Mouse (Mus musculus) R1 (cell line): ENCODE results near the gene Xlr5a.
A peak's percentile ranks its signal among the peaks of the same experiment; 100 is the strongest.
"Not testable (repeated sequence)": the region's sequence is repeated elsewhere in the genome, so short reads cannot be mapped to it uniquely, and the experiment has no call there.

Source experiments
- DNase-seq: peaks from one replicate; pipeline ENCODE4 v3.0.0-alpha.2; 2018; ENCODE audit warnings: low read depth, low spot score

Xlr5a gene

GRCm38 (mm10) chrX:73292876-73293275 lies at the start of gene Xlr5a, which contains the start of gene Xlr5c:
Gene Xlr5a, minus strand, starts transcription at chrX:73292976.
Gene Xlr5c, minus strand, starts transcription at chrX:73292976.
- DNase-seq = not testable (repeated sequence)

DNA sequence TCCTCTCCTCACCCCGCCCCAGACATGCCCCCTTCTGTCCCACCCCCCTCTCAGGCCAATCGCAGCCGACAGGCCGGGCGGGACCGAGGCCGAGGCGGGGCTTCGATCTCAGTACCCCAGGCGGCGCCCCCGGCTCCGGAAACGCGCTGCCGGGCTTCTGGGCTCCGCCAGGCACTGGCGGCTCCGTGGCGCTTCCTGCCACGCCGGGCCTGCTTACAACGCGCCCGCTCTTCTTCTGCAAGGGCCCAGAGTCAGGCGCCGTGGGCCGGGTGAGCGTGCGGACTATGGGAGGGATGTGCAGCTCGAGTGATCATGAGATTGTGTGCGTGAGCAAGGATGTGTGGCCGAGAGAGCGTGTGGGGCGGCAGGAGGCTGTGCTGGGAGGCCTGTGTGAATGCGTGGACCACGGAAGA lies 49.7 kb upstream of the Xlr5a start, which contains the start of gene Zfp275:
Gene Zfp275, plus strand, starts transcription at position 139 of the 413 bp plus-strand sequence.
- DNase-seq = peak; percentile 79

DNA sequence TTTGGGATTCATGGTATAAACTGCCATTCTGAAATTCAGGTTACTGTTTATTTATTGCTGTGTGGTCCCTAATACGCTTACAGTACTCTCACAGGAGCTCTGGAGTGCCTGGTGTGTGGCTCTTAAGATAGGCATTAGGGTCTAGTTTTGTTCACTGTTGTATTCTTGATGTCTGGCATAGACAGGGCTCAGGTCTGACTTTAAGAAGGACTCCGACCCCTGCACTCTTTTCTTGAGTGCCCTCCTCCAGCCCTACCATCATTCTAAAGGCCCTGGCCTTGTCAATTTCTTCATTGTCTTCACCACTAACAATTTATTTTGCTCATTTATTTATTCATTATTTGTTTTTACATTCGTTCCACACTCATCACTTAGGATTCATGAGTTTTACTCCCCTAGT lies 49.3 kb upstream of the Xlr5a start:
- no peak for DNase-seq

- no peak for DNase-seq
These were observed 48.7 kb upstream of the Xlr5a start for GRCm38 (mm10) chrX:73341473-73341872.

- no peak for DNase-seq
These were observed 44.0 kb upstream of the Xlr5a start, which contains the start of gene Gm45015 for GRCm38 (mm10) chrX:73336740-73337139. Gene Gm45015, minus strand, starts transcription at chrX:73336840.

DNA sequence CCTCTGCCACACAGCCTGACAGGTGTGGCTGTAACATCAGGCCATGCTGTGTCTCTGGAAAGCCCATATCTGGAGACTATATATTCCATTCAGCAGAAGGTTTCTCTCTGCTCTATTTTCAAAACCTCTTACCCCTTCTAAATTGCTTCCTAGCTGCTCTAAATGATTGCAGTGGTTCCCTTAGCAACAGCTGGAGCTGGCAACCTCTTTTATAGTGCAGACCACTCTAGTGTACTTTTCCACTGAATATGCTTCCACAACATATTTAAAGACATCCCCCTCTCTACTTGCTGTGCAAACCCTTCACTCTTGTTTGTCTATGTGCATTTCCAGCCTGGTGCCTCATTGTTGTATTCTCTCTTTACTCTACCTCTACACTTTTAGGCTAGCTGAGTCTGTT lies 40.8 kb upstream of the Xlr5a start:
- no peak for DNase-seq

DNA sequence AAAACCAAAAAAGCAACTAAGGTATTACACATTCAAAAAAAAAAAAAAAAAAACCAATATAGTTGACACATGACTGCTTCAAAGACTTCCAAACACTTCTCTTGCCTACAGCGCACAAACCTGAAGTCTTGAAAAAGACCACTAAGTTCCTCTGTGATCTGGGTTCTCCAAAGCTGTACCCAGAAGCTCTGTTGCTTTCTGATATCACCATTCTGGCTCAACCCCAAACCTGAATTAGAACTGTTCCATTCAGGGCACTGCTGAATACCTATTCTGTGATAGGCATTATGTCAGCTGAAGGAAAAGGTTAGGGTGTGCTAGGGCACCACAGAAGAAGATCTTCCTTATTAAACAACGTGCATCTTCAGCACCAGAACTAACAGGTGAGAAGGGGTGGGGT lies 34.4 kb upstream of the Xlr5a start:
- DNase-seq = no peak

DNA sequence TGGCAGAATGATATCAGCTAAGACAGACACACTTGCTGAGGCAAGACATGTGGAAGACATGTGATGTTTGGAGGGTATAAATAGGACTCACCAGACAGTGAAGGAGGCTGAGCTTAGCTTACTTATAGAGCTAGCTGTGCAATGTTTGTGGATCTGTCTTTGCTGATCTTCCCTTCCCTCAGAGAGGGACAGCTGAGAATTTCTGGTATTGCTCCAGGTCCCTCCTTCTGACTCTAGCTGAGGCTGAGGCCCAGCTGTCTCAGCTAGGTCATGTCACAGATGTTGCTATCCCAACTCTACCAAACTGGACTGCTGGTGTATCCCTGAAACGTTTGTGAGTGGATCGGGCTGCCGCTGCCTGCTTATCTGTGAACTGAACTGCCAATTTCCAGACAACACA lies 28.3 kb upstream of the Xlr5a start:
- no peak for DNase-seq

- DNase-seq = peak; percentile 39
These were observed 19.7 kb upstream of the Xlr5a start for GRCm38 (mm10) chrX:73312522-73312921.

DNA sequence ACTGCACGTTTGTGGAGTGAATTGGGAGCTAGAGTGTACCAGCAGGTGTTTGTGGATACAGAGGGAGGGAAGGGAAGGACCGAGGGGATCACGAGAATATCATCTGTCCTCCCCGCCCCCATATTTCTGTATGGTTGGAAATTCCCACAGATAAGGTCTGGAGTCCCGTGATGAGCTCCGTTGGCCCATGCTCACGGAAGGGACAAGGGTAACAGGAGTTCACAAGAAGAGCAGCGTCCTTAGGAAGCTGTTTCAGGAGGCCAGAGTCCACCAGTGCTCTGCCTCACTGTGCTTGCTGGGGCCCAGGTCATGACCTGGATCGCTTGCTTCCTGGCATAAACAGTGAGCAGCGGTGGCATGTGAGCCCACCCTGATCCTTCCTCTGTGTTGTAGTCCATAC lies 3.0 kb upstream of the Xlr5a start:
- not testable (repeated sequence) for DNase-seq

DNA sequence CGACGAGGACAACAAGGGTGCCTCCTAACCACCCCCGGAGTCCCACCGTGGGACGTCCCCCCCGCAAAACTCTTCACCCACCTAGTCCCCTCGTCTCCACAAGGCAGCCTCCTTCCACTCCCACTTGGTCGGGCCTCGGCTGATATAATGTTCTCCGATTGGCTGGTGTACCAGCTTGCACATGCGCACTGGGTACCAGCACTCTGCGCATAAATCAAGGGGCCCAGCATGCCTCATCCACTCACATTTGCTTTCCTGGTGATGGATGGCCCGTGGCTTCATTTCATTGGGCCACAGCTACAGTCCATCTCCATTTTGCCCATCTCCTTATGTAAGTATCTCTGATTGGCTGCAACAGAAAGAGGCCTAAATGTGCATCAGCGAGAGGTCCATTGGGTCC lies 27.5 kb downstream of the Xlr5a start, which contains the start of gene Xlr3c:
Gene Xlr3c, minus strand, starts transcription at position 121 of the 400 bp plus-strand sequence.
- peak; percentile 17 for DNase-seq

DNA sequence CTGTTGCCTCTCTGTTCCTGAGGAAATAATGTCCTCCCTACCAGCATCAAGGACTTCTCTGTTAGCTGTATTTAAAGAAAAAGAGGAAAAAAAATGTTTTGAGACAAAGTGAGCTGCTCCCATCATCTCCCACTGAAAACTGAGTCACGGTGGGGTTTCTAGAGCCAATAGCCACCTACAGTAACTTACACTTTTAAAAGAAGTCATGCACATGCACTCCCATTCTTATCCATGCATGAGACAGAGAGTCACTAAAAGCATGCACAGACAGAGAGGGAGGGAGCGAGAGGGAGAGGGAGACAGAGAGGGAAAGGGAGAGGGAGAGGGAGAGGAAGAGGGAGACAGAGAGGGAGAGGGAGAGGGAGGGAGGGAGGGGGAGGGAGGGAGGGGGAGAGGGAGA lies 30.3 kb downstream of the Xlr5a start:
- DNase-seq = not testable (repeated sequence)

GRCm38 (mm10) chrX:73242821-73243325 lies 49.9 kb downstream of the Xlr5a start, which contains the start of gene Xlr4c:
Gene Xlr4c, minus strand, starts transcription at chrX:73243130.
- not testable (repeated sequence) for DNase-seq

DNA sequence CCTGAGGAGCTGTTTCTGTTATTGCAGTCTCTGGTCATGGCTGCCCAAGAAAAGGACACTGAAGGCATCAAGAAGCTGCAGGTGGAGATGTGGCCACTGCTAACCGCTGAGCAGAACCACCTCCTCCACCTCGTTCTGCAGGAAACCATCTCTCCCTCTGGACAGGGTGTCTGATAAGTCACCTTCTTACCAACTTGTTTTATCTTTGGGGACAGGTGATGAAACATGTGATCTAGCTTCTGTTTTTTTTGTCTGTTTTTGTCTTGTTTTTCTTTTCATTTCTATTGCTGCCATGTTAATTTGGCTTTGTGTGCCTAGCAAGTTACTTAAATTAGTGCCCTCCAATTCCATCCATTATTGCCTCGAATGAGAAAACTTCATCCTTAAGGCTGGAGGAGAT lies 63.5 kb downstream of the Xlr5a start:
- DNase-seq = no peak

DNA sequence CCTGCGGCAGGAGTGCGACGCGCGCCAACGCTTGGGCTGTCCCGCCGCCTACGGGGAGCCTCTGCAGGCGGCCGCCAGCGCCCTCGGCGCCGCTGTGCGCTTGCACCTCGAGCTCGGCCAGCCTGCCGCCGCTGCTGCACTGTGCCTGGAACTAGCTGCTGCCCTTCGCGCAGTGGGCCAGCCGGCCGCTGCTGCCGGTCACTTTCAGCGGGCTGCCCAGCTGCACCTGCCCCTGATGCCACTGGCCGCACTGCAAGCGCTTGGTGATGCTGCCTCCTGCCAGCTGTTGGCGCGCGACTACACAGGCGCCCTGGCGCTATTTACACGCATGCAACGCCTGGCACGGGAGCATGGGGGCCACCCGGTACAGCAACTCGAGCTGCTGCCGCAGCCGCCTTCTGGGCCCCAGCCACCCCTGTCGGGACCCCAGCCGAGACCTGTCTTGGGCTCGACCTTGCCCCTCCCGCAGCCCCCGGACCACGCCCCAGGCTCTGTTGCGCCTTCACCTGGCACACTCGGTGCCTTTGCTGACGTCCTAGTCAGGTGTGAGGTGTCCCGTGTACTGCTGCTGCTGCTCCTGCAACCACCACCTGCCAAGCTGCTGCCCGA lies 64.1 kb downstream of the Xlr5a start:
- DNase-seq = peak; percentile 47

DNA sequence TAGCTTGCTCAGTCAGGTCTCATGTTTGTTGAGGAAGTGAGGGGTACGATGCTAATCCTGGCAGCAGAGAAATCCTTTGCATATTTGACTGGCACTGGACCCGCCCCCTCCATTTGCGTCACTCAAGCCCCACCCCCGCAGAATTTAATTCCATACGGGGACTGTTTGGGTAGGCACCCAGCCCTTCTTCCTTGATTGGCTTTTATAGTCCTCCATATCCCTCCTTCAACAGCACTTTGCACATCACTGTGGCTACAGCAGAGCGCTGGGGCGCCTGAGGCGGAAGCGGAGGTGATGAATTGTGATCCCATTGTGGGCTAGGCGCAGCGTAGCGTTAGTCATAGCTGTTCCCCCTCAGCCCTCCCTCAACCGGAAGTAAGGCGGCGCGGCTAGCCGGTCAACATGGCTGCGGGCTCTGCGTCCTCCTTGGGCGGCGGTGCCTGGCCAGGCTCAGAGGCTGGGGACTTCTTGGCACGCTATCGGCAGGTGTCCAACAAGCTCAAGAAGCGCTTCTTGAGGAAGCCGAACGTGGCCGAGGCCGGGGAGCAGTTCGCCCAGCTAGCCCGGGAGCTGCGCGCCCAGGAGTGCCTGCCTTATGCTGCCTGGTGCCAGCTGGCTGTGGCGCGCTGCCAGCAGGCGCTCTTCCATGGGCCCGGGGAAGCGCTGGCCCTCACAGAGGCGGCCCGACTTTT lies 64.7 kb downstream of the Xlr5a start, which contains the start of gene F8a:
Gene F8a, plus strand, starts transcription at position 378 of the 692 bp plus-strand sequence.
- peak; percentile 85 for DNase-seq

- DNase-seq = no peak
These were observed 67.4 kb downstream of the Xlr5a start for GRCm38 (mm10) chrX:73225365-73225764.

DNA sequence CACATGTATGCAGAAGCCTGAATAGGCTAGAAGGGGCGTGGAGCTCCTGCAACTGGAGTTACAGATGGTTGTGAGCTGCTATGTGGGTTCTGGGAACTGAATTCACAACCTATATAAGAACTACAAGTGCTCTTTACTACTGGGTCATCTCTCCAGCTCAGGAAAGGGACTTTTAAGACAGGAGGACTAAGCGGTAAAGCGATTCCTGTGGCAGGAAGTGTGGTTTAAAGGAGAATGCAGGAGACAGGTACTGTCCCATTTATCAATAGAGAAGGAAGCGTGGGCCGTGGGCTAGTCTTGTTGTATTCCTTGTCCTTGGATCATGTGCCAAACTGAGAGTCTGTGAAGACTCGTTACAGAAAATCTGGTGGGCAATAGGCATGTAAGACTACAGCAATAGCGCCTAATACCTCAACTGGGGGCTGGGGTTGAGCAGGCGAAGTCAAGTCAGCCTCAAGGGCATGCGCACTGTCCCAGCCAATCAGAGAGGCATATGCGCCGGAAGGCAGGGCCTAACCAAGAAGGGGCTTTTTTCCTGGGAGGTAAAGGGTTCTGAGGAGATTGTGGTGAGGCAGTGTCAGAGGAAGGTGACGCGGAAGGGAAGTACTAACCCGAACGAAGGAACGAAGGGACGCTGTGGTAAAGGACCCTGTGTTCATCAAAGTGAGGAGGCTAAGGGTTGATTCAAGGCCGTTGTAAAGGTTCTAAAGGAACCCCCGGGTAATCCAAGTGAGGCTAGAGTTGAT lies 78.8 kb downstream of the Xlr5a start, which contains the start of gene Xlr4b:
Gene Xlr4b, plus strand, starts transcription at position 515 of the 746 bp plus-strand sequence.
- not testable (repeated sequence) for DNase-seq

DNA sequence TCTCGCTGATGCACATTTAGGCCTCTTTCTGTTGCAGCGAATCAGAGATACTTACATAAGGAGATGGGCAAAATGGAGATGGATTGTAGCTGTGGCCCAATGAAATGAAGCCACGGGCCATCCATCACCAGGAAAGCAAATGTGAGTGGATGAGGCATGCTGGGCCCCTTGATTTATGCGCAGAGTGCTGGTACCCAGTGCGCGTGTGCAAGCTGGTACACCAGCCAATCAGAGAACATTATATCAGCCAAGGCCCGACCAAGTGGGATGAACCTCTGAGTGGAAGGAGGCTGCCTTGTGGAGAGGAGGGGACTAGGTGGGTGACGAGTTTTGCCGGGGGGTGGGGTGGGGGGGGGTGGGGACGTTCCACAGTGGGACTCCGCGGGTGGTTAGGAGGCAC lies 100.8 kb downstream of the Xlr5a start, which contains the start of gene Xlr3b:
Gene Xlr3b, plus strand, starts transcription at position 274 of the 400 bp plus-strand sequence.
- peak; percentile 75 for DNase-seq

GRCm38 (mm10) chrX:73176889-73177288 lies 115.9 kb downstream of the Xlr5a start, which contains the start of gene Spin2d:
Gene Spin2d, minus strand, starts transcription at chrX:73176989.
- DNase-seq = not testable (repeated sequence)

GRCm38 (mm10) chrX:73149350-73149749 lies 143.4 kb downstream of the Xlr5a start, which contains the start of gene DXBay18:
Gene DXBay18, minus strand, starts transcription at chrX:73149450.
- DNase-seq = not testable (repeated sequence)
